Mouse (Mus musculus) kidney, embryonic 15.5 days (tissue): ENCODE measurements around the gene Gm9639. TPM values are rescaled to one million over a fixed set of nuclear protein-coding genes. Genes with fewer than 3 reads are reported as not detected.
"Not testable (repeated sequence)": the region's sequence is repeated elsewhere in the genome, so short reads cannot be mapped to it uniquely, and the experiment has no call there.

Experiments
- ATAC-seq: fragments of 200-750 bp; cut with Nextera tagmentation; replicated peaks from 2 replicates; pipeline ENCODE4 v1.8.0; 2017; ENCODE audit warnings: moderate TSS enrichment; ENCODE audit not compliant: low FRiP score
- H3K27ac ChIP-seq: fragments of 300-500 bp; sonication (generic); 2 replicates; pipeline ENCODE4 v1.5.1; 2015; ENCODE audit warnings: mild to moderate bottlenecking, inconsistent platforms
- H3K27me3 ChIP-seq: fragments of 300-500 bp; sonication (generic); 2 replicates; pipeline ENCODE4 v1.6.1; 2015; ENCODE audit warnings: inconsistent platforms
- H3K36me3 ChIP-seq: fragments of 300-500 bp; sonication (generic); 2 replicates; pipeline ENCODE4 v1.6.1; 2015; ENCODE audit warnings: inconsistent platforms
- H3K4me1 ChIP-seq: fragments of 300-500 bp; sonication (generic); 2 replicates; pipeline ENCODE4 v1.6.1; 2015; ENCODE audit warnings: inconsistent platforms
- H3K4me2 ChIP-seq: fragments of 300-500 bp; sonication (generic); 2 replicates; pipeline ENCODE4 v1.6.1; 2015; ENCODE audit warnings: moderate library complexity, mild to moderate bottlenecking, inconsistent platforms
- H3K4me3 ChIP-seq: fragments of 300-500 bp; sonication (generic); replicated peaks from 2 replicates; pipeline ENCODE4 v1.5.1; 2015; ENCODE audit warnings: mild to moderate bottlenecking, inconsistent platforms
- H3K9ac ChIP-seq: fragments of 300-500 bp; sonication (generic); 2 replicates; pipeline ENCODE4 v1.6.1; 2015; ENCODE audit warnings: mild to moderate bottlenecking, inconsistent platforms
- H3K9me3 ChIP-seq: fragments of 300-500 bp; sonication (generic); replicated peaks from 2 replicates; pipeline ENCODE4 v1.6.1; 2016; ENCODE audit warnings: inconsistent platforms
- WGBS: fragments of 180-500 bp; shearing (Covaris S2); methylation state at CpG from one replicate; pipeline ENCODE4 v1.1.7; 2015; ENCODE audit warnings: mixed read lengths; 5-methylcytosine and 5-hydroxymethylcytosine counted together
- polyA plus RNA-seq: library from polyadenylated mRNA; unstranded; fragments of >200 nt; fragmentation: Nextera tagmentation; extraction: Ambion mirVana; gene quantifications from 2 replicates; pipeline ENCODE4 v1.2.1, GENCODE M21; 2015

The Gm9639 gene
- polyA plus RNA-seq, 1 experiment from 2014 or later, result not detected

- not testable (repeated sequence) for H3K36me3 ChIP-seq, H3K9ac ChIP-seq, H3K4me3 ChIP-seq, ATAC-seq, H3K27ac ChIP-seq, H3K9me3 ChIP-seq, H3K27me3 ChIP-seq, H3K4me2 ChIP-seq, H3K4me1 ChIP-seq
- 88% methylated on average over 1 of the region's 1 CpGs for WGBS
Measured at GRCm38 (mm10) chr10:77750686-77751085, 44.2 kb downstream of the Gm9639 start.

Other genes starting within 250 kb of the Gm9639 start
- 149 and 152 TPM in 2 replicates for gene Pttg1ip, start 213.4 kb downstream of the Gm9639 start, polyA plus RNA-seq
- gene Sumo3, start 189.0 kb downstream of the Gm9639 start, polyA plus RNA-seq, result 332 TPM in 2 replicates
- 3.6 and 6.3 TPM in 2 replicates for gene Gm49325, start 188.9 kb downstream of the Gm9639 start, polyA plus RNA-seq
- 71.9 and 72.0 TPM in 2 replicates for gene Ube2g2, start 172.8 kb downstream of the Gm9639 start, polyA plus RNA-seq
- gene Tspear, start 108.5 kb downstream of the Gm9639 start, polyA plus RNA-seq, result 0.50 and 0.90 TPM in 2 replicates
- gene Gm19402, start 104.3 kb downstream of the Gm9639 start, polyA plus RNA-seq, result not detected in 2 replicates
- not detected in 2 replicates for gene Gm9508, start 97.8 kb downstream of the Gm9639 start, polyA plus RNA-seq
- gene Gm10272, start 88.5 kb downstream of the Gm9639 start, polyA plus RNA-seq, result not detected in 2 replicates
- gene Gm10024, start 83.6 kb downstream of the Gm9639 start, polyA plus RNA-seq, result not detected in 2 replicates
- not detected in 2 replicates for gene Gm10142, start 79.3 kb downstream of the Gm9639 start, polyA plus RNA-seq
- not detected in 2 replicates for gene Krtap12-1, start 74.5 kb downstream of the Gm9639 start, polyA plus RNA-seq
- gene Gm10100, start 68.6 kb downstream of the Gm9639 start, polyA plus RNA-seq, result not detected in 2 replicates
- gene Gm18596, start 52.4 kb downstream of the Gm9639 start, polyA plus RNA-seq, result not detected in 2 replicates
- gene Gm9736, start 43.7 kb downstream of the Gm9639 start, polyA plus RNA-seq, result not detected in 2 replicates
- not detected in 2 replicates for gene Gm3233, start 35.4 kb downstream of the Gm9639 start, polyA plus RNA-seq
- gene Gm3238, start 23.8 kb downstream of the Gm9639 start, polyA plus RNA-seq, result not detected in 2 replicates
- gene Gm7138, start 18.1 kb downstream of the Gm9639 start, polyA plus RNA-seq, result not detected in 2 replicates
- gene Gm3250, start 12.5 kb downstream of the Gm9639 start, polyA plus RNA-seq, result not detected in 2 replicates
- not detected in 2 replicates for gene Gm7137, start 6.9 kb downstream of the Gm9639 start, polyA plus RNA-seq
- not detected in 2 replicates for gene Gm19668, start 4.1 kb upstream of the Gm9639 start, polyA plus RNA-seq
- gene Gm9507, start 16.8 kb upstream of the Gm9639 start, polyA plus RNA-seq, result not detected in 2 replicates
- not detected in 2 replicates for gene Gm2696, start 19.6 kb upstream of the Gm9639 start, polyA plus RNA-seq
- not detected in 2 replicates for gene Krtap10-4, start 32.0 kb upstream of the Gm9639 start, polyA plus RNA-seq
- gene Krtap10-10, start 40.9 kb upstream of the Gm9639 start, polyA plus RNA-seq, result not detected in 2 replicates
- not detected in 2 replicates for gene Gm36176, start 51.7 kb upstream of the Gm9639 start, polyA plus RNA-seq
- not detected in 2 replicates for gene Gm10318, start 57.8 kb upstream of the Gm9639 start, polyA plus RNA-seq
- gene Gm3285, start 66.9 kb upstream of the Gm9639 start, polyA plus RNA-seq, result not detected in 2 replicates
- gene Lrrc3, start 107.5 kb upstream of the Gm9639 start, polyA plus RNA-seq, result 3.8 and 4.8 TPM in 2 replicates
- 0.32 and 0.97 TPM in 2 replicates for gene Trpm2, start 175.5 kb upstream of the Gm9639 start, polyA plus RNA-seq
- 29.5 and 32.1 TPM in 2 replicates for gene 1810043G02Rik, start 183.4 kb upstream of the Gm9639 start, polyA plus RNA-seq
- gene Pfkl, start 215.0 kb upstream of the Gm9639 start, polyA plus RNA-seq, result 149 and 164 TPM in 2 replicates
- 0.68 and 1.1 TPM in 2 replicates for gene Dnmt3l, start 246.9 kb upstream of the Gm9639 start, polyA plus RNA-seq
- 1.6 TPM in 2 replicates for gene Aire, start 248.5 kb upstream of the Gm9639 start, polyA plus RNA-seq